Mouse (Mus musculus) embryonic facial prominence, embryonic 14.5 days (tissue): ENCODE data around the gene Zfp3. TPM values are rescaled to one million over a fixed set of nuclear protein-coding genes. Genes with fewer than 3 reads are reported as not detected.

Source experiments
- ATAC-seq: fragments of 200-750 bp; cut with Nextera tagmentation; 2 replicates; pipeline ENCODE4 v1.8.0; 2017; ENCODE audit warnings: low read depth, moderate number of reproducible peaks, moderate TSS enrichment
- DNase-seq: peaks from one replicate; pipeline ENCODE4 v3.0.0-alpha.2; 2015; ENCODE audit warnings: low spot score
- H3K27ac ChIP-seq: fragments of 300-500 bp; sonication (generic); replicated peaks from 2 replicates; pipeline ENCODE4 v1.5.1; 2014; ENCODE audit warnings: low read depth, mild to moderate bottlenecking, low read length, moderate library complexity
- H3K27me3 ChIP-seq: fragments of 300-500 bp; sonication (generic); replicated peaks from 2 replicates; pipeline ENCODE4 v1.6.1; 2014; ENCODE audit warnings: low read length; ENCODE audit not compliant: control insufficient read depth, insufficient read depth
- H3K36me3 ChIP-seq: fragments of 300-500 bp; sonication (generic); 2 replicates; pipeline ENCODE4 v1.6.1; 2014; ENCODE audit warnings: low read length, mixed read lengths; ENCODE audit not compliant: control insufficient read depth, insufficient read depth
- H3K4me1 ChIP-seq: fragments of 300-500 bp; sonication (generic); 2 replicates; pipeline ENCODE4 v1.6.1; 2014; ENCODE audit warnings: antibody characterized with exemption, low read length; ENCODE audit not compliant: control insufficient read depth, insufficient read depth
- H3K4me2 ChIP-seq: fragments of 300-500 bp; sonication (generic); 2 replicates; pipeline ENCODE4 v1.6.1; 2014; ENCODE audit warnings: low read depth, mild to moderate bottlenecking, low read length, moderate library complexity, mixed read lengths
- H3K4me3 ChIP-seq: fragments of 300-500 bp; sonication (generic); 2 replicates; pipeline ENCODE4 v1.5.1; 2014; ENCODE audit warnings: low read depth, mild to moderate bottlenecking, low read length
- H3K9ac ChIP-seq: fragments of 300-500 bp; sonication (generic); 2 replicates; pipeline ENCODE4 v1.6.1; 2014; ENCODE audit warnings: low read depth, mild to moderate bottlenecking, low read length, moderate library complexity, mixed read lengths
- H3K9me3 ChIP-seq: fragments of 300-500 bp; sonication (generic); 2 replicates; pipeline ENCODE4 v1.6.1; 2016; ENCODE audit warnings: low read length; ENCODE audit not compliant: control insufficient read depth
- WGBS: fragments of 180-500 bp; shearing (Covaris S2); extraction: QIAGEN DNeasy Blood & Tissue Kit; methylation state at CpG from one replicate; pipeline ENCODE4 v1.1.7; 2014; 5-methylcytosine and 5-hydroxymethylcytosine counted together
- polyA plus RNA-seq: library from polyadenylated mRNA; unstranded; fragments of >200 nt; fragmentation: Nextera tagmentation; extraction: Ambion mirVana; gene quantifications from 2 replicates; pipeline ENCODE4 v1.2.1, GENCODE M21; 2014

Zfp3 gene
- polyA plus RNA-seq, 1 experiment from 2014 or later: 7.0 TPM

- no peaks in the 10 kb centered on the region for H3K9me3 ChIP-seq
- H3K27ac ChIP-seq: no peak overlapping the region
- ATAC-seq (no peak), DNase-seq (no peak)
- 89% methylated on average over 4 of the region's 4 CpGs for WGBS
- H3K9ac ChIP-seq: no peak overlapping the region
- H3K4me1 ChIP-seq: no peaks in the 10 kb centered on the region
- H3K36me3 ChIP-seq: no peaks in the 10 kb centered on the region
- no peak overlapping the region for H3K4me2 ChIP-seq
- no peak overlapping the region for H3K4me3 ChIP-seq
- H3K27me3 ChIP-seq: no peaks in the 10 kb centered on the region
Measured at GRCm38 (mm10) chr11:70806697-70807096, 42.7 kb downstream of the Zfp3 start.

GRCm38 (mm10) chr11:70807630-70808029, 43.6 kb downstream of the Zfp3 start:
- no peak for ATAC-seq
- no peaks in the 10 kb centered on the region for H3K36me3 ChIP-seq
- no peak overlapping the region for H3K9ac ChIP-seq

GRCm38 (mm10) chr11:70808101-70808500, 44.1 kb downstream of the Zfp3 start:
- H3K9ac ChIP-seq: no peak overlapping the region
- H3K4me3 ChIP-seq: no peak overlapping the region
- no peak for DNase-seq
- WGBS: 67% methylated on average over 3 of the region's 3 CpGs
- H3K27ac ChIP-seq: no peak overlapping the region
- H3K9me3 ChIP-seq: no peaks in the 10 kb centered on the region
- no peak for ATAC-seq
- H3K4me1 ChIP-seq: no peaks in the 10 kb centered on the region
- no peak overlapping the region for H3K4me2 ChIP-seq
- H3K36me3 ChIP-seq: no peaks in the 10 kb centered on the region
- H3K27me3 ChIP-seq: no peaks in the 10 kb centered on the region

More at GRCm38 (mm10) chr11:70807630-70808029, 43.6 kb downstream of the Zfp3 start:
- Histone ChIP-seq H3K27me3 (no peaks in the 10 kb centered on the region), H3K4me3 (no peak overlapping the region), H3K4me1 (no peaks in the 10 kb centered on the region), H3K9me3 (no peaks in the 10 kb centered on the region), H3K27ac (no peak overlapping the region), H3K4me2 (no peak overlapping the region)
- WGBS: 68% methylated on average over 4 of the region's 4 CpGs
- no peak for DNase-seq

GRCm38 (mm10) chr11:70809011-70809410, 45.0 kb downstream of the Zfp3 start:
- ATAC-seq (no peak), DNase-seq (no peak)
- H3K4me3 ChIP-seq: no peak overlapping the region
- no peak overlapping the region for H3K4me2 ChIP-seq
- H3K27ac ChIP-seq: no peak overlapping the region
- no peaks in the 10 kb centered on the region for H3K4me1 ChIP-seq
- no peaks in the 10 kb centered on the region for H3K36me3 ChIP-seq
- H3K9me3 ChIP-seq: no peaks in the 10 kb centered on the region
- no peaks in the 10 kb centered on the region for H3K27me3 ChIP-seq
- WGBS: 6% methylated on average over 1 of the region's 1 CpGs
- no peak overlapping the region for H3K9ac ChIP-seq

GRCm38 (mm10) chr11:70811041-70811440, 47.0 kb downstream of the Zfp3 start:
- 77% methylated on average over 5 of the region's 5 CpGs for WGBS
- DNase-seq: no peak
- no peaks in the 10 kb centered on the region for H3K9me3 ChIP-seq

GRCm38 (mm10) chr11:70811471-70812240, 47.6 kb downstream of the Zfp3 start:
- H3K4me2 ChIP-seq: no peak overlapping the region
- no peak overlapping the region for H3K4me3 ChIP-seq
- H3K36me3 ChIP-seq: no peaks in the 10 kb centered on the region
- no peak overlapping the region for H3K9ac ChIP-seq
- no peaks in the 10 kb centered on the region for H3K4me1 ChIP-seq
- no peak overlapping the region for H3K27ac ChIP-seq
- no peak for DNase-seq
- H3K9me3 ChIP-seq: no peaks in the 10 kb centered on the region
- no peak for ATAC-seq
- whole genome bisulfite sequencing: 70% methylated on average over 13 of the region's 13 CpGs
- H3K27me3 ChIP-seq: no peaks in the 10 kb centered on the region

More at GRCm38 (mm10) chr11:70811041-70811440, 47.0 kb downstream of the Zfp3 start:
- no peak overlapping the region for H3K27ac ChIP-seq
- H3K27me3 ChIP-seq: no peaks in the 10 kb centered on the region
- no peak overlapping the region for H3K4me2 ChIP-seq
- H3K4me1 ChIP-seq: no peaks in the 10 kb centered on the region
- no peaks in the 10 kb centered on the region for H3K36me3 ChIP-seq
- no peak overlapping the region for H3K9ac ChIP-seq
- no peak for ATAC-seq
- H3K4me3 ChIP-seq: no peak overlapping the region

GRCm38 (mm10) chr11:70812365-70812764, 48.4 kb downstream of the Zfp3 start, which contains the start of gene Scimp:
TSS of gene Scimp (minus strand) at chr11:70812586.
- 84% methylated on average over 7 of the region's 7 CpGs for WGBS
- Histone ChIP-seq H3K9ac (no peak within 1 kb of the TSS), H3K36me3 (no peaks in the 10 kb centered on the region), H3K27me3 (no peaks in the 10 kb centered on the region), H3K4me3 (no peak within 1 kb of the TSS), H3K9me3 (no peaks in the 10 kb centered on the region), H3K4me1 (no peaks in the 10 kb centered on the region), H3K4me2 (no peak within 1 kb of the TSS), H3K27ac (no peak within 1 kb of the TSS)
- DNase-seq (no peak), ATAC-seq (no peak)

- Histone ChIP-seq H3K27me3 (no peaks in the 10 kb centered on the region), H3K4me1 (no peaks in the 10 kb centered on the region), H3K4me3 (no peak overlapping the region), H3K27ac (no peak overlapping the region), H3K36me3 (no peaks in the 10 kb centered on the region), H3K9ac (no peak overlapping the region), H3K4me2 (no peak overlapping the region), H3K9me3 (no peaks in the 10 kb centered on the region)
- WGBS: 73% methylated on average over 8 of the region's 8 CpGs
- ATAC-seq: no peak
- no peak for DNase-seq
Measured at GRCm38 (mm10) chr11:70815071-70815470, 51.1 kb downstream of the Zfp3 start.

- H3K4me2 ChIP-seq: no peak overlapping the region
- no peak for ATAC-seq
- no peak overlapping the region for H3K27ac ChIP-seq
Measured at GRCm38 (mm10) chr11:70815498-70816078, 51.6 kb downstream of the Zfp3 start.

More at GRCm38 (mm10) chr11:70815498-70816078, 51.6 kb downstream of the Zfp3 start:
- no peaks in the 10 kb centered on the region for H3K4me1 ChIP-seq
- H3K36me3 ChIP-seq: no peaks in the 10 kb centered on the region
- no peak overlapping the region for H3K9ac ChIP-seq
- 24% methylated on average over 6 of the region's 6 CpGs for WGBS
- peak; percentile 63 for DNase-seq
- no peaks in the 10 kb centered on the region for H3K27me3 ChIP-seq
- H3K9me3 ChIP-seq: no peaks in the 10 kb centered on the region
- H3K4me3 ChIP-seq: no peak overlapping the region
